Mouse (Mus musculus) CD4-positive, CD25-positive, alpha-beta regulatory T cell, adult 2 months (primary cell): ENCODE data around the gene Podn.
"Not testable (repeated sequence)": the region's sequence is repeated elsewhere in the genome, so short reads cannot be mapped to it uniquely, and the experiment has no call there.

ENCODE experiments used
- DNase-seq: peaks from one replicate; pipeline ENCODE4 v3.0.0-alpha.2; 2012; ENCODE audit warnings: low read depth, low spot score

Podn gene

DNA sequence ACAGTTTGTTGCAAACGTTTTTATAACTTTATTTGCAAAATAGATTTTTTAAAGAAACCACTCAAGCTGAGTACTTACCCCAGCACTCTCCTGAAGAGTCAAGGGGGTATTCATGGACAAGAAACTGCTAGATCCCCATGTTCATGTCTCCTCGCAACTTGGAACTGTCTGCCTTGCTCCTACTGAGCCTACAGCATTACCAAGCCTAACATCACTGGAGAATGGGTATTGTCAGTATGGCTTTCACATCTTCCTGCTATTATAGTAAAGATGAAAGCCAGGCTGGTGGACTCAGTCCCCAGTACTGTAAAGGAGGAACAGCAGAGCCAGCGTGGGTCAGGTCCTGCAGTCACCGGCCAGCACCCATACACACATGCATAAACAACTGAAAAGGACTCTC, at the start of gene Podn:
TSS of gene Podn (minus strand) at position 101 of the 400 bp plus-strand sequence.
- DNase-seq: no peak

- DNase-seq: not testable (repeated sequence)
Measured at GRCm38 (mm10) chr4:108145554-108145953, 49.3 kb upstream of the Podn start.

GRCm38 (mm10) chr4:108144880-108145279, 48.6 kb upstream of the Podn start, which contains the start of gene Scp2:
TSS of gene Scp2 (minus strand) at chr4:108144998.
- DNase-seq: no peak

GRCm38 (mm10) chr4:108143778-108144177, 47.5 kb upstream of the Podn start:
- DNase-seq: no peak

GRCm38 (mm10) chr4:108143178-108143577, 46.9 kb upstream of the Podn start:
- peak; percentile 24 for DNase-seq

DNA sequence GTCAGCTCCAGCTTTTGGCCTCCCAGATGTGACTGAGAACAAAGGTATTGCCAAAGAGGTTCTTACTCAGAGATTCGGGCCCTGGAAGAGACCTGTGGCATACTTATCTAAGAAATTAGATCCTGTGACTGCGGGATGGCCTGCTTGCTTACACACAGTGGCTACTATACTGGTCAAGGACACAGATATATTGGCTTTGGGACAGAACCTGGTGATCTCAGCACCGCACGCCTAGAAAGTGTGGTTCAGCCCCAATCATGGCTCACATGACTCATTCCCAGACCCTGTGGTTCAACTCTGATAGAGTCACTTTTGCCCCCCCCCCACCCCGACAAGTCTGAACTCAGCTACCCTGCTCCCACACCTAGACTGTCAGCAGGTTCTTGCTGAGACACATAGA, 40.7 kb upstream of the Podn start:
- no peak for DNase-seq

DNA sequence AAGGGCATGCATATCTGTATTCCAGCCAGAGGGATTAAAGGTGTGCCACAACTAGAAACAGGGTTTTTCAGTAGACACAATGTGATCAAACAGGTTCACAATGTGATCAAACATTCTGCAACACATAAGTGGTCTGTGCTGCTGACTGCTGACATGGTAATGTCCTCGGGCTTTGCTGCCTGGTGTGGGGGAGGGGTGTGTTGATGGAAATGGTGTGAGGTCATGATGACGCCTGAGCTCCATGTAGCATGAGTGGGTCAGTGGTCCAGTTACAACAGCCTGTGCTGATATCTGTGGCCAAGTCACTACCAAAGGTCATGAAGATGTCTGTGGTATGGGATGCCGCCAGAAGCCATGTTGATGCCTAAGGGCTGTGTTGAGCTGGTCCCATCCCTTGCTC, 34.2 kb upstream of the Podn start:
- DNase-seq: no peak

GRCm38 (mm10) chr4:108128339-108128738, 32.1 kb upstream of the Podn start:
- no peak for DNase-seq

- no peak for DNase-seq
Measured at GRCm38 (mm10) chr4:108127516-108127915, 31.3 kb upstream of the Podn start.

- no peak for DNase-seq
Measured at GRCm38 (mm10) chr4:108126260-108126659, 30.0 kb upstream of the Podn start.

DNA sequence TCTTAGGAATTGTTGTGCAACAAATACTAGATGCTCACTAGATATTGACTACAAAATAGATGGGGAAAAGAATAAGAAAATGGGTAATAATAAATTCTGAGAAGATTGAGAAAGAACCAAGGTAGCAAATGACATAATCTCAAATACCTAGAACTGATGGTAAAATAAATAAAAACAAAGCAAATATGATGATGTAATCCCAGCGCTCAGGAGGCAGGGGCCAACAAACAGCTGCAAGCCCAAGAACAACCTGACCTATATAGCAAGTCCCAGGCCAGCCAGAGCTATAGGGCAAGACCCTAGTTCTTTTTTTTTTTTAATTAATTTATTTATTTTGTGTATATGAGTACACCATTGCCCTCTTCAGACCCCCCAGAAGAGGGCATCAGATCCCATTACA, 27.9 kb upstream of the Podn start:
- DNase-seq: no peak

DNA sequence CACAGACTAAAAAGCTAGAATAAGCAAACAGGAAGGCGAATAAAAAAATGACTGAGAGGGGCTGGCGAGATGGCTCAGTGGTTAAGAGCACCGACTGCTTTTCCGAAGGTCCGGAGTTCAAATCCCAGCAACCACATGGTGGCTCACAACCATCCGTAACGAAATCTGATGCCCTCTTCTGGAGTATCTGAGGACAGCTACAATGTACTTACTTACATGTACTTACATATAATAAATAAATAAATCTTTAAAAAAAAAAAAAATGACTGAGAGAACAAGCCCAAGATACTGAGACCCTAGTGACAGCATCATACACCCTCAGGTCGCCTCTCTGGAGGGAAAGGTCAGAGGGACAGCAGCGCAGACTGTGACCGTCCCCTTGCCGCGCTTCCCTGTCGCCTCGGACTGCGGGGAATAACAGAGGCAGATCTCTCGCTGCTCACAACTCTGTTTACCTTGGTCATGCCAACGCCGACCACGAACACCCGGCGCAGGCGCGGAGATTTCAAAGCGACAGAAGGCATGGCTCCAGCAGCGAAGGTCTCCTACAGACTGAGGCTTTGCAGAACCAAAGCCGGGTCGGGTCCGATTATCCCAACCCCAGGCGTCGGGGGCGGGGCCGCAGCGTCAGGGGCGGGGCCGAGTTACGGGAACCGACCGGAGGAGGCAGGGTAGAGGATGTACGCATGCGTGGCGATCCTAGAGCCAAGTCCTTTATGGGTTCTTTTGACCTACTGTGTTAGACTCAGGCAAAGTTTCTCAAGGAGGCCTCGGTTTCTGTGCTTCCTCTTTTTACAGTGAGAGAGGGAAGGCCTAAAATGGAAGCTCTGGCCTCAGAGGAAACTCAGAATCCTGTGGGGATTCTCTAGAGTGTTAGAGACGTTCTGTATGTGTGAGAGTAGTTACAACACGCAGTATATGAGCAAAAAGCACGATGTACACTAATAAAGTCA, 22.0 kb upstream of the Podn start:
- DNase-seq: peak; percentile 92

- peak; percentile 4 for DNase-seq
Measured at GRCm38 (mm10) chr4:108117488-108117887, 21.2 kb upstream of the Podn start.

- no peak for DNase-seq
Measured at GRCm38 (mm10) chr4:108116466-108116865, 20.2 kb upstream of the Podn start.

GRCm38 (mm10) chr4:108110706-108111105, 14.5 kb upstream of the Podn start:
- DNase-seq: no peak

DNA sequence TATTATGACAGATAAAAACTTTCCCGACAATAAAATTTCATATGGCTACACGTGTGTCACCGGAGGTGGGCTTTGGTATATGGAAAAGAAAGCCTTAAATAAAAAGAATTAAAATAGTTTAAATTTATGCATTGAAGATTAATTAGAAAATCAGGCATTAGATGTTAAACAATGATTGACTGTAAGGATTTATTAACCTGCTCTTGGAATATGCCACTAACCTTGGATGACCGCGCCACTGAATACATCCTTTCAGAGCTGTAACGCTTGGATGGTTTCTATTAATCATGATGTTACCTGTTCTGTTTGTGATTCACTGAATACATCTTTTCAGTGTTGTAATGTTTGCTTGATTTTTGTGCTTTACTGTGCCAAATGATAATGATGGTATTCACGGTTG, 13.5 kb upstream of the Podn start:
- DNase-seq: no peak

DNA sequence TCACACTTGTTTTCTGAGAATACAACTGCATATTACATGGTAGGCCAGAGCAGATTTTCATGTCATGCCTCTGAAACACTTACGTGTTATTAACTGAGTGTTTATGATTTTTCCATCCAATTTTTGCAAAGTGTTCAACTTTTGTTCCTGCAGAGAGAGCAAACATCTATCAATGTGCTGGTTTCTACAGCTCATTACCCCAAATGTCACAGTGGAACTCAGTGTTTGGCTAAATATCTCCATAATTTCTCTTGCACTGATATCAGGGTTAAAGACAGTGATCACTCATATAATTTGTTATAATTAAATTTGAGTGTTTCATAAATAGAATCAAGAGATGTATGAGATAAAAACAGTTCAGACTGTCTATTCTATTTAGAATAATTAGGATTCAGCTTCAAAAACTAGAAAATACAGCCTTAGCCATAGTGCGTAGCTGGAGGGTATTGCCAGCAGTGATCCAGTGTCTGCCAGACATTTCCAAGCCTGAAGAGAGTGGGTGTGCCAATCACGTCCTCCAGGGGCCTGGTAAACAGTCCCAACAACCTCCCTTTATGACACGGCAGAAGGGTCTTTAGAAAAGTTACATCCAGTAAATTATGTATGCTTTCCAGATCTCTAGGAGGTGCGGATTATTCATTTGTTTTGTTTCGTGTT, 3.4 kb downstream of the Podn start:
- DNase-seq: no peak

- no peak for DNase-seq
Measured at GRCm38 (mm10) chr4:108083993-108084392, 12.3 kb downstream of the Podn start.

DNA sequence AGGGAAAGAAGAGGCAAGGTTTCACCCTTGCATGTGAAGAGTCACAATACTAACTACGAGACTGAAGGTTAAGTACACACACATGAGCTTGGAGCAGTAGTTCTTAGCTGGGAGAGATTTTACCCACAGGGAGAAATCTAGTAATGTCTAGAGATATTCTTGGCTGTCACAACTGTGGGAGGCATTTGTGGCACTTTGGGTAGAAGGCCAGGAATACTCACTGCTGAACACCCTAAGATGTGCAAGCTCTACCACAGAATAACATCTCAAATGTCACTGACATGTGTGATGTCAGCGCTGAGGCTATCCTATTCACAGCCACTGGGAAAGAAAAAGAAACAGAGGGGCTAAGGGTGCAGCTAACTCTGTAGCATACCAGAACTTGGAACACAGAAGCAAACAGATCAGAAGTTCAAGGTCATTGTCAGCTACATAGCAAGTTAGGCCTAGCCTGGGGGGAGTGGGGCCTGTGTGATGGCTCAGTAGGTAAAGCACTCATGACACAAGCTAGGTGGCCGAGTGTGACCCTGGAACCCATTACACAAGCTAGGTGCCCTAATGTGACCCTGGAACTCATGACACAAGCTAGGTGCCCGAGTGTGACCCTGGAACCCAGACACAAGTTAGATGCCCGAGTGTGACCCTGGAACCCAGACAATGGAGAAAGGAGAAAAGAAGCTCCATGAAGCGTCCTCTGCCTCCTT, 13.1 kb downstream of the Podn start:
- no peak for DNase-seq

GRCm38 (mm10) chr4:108082401-108082806, 13.8 kb downstream of the Podn start:
- DNase-seq: peak; percentile 6

DNA sequence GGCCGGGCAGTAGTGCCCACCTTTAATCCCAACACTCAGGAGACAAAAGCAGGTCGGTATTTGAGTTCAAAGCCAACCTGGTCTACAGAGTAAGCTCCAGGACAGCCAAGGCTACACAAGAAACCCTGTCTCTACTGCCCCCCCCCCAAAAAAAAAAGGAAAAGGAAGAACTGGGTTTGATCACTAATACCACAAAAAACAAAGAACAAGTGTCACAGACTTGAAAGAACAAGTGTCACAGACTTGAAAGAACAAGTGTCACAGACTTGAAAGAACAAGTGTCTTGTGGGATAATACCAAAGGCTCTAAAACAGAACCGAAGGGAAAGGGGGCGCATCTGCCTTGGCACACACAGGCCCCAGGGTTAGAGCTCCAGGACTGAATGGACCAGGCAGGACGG, 15.4 kb downstream of the Podn start:
- DNase-seq: no peak

GRCm38 (mm10) chr4:108079762-108080161, 16.5 kb downstream of the Podn start:
- DNase-seq: no peak
